Mouse (Mus musculus) olfactory bulb, adult 2 months (tissue): ENCODE measurements around the gene Hdac1.

Experiments used
- CTCF ChIP-seq: fragments of 200-500 bp; IDR thresholded peaks from 2 replicates; pipeline ENCODE4 v1.5.1; 2012; ENCODE audit warnings: low read depth, mild to moderate bottlenecking, low read length, moderate library complexity; ENCODE audit not compliant: insufficient read depth
- POLR2A ChIP-seq: fragments of 200-500 bp; IDR thresholded peaks from 2 replicates; pipeline ENCODE4 v1.6.1; 2012; ENCODE audit warnings: mild to moderate bottlenecking, low read depth, low read length, moderate library complexity; ENCODE audit not compliant: insufficient read depth

GRCm38 (mm10) chr4:129525889-129526288, 16.6 kb downstream of the Hdac1 start:
- TF ChIP-seq POLR2A (no peak), CTCF (no peak)
